Mouse (Mus musculus): Measurements from ENCODE around the gene Sdhaf2. TPM values are rescaled to one million over a fixed set of nuclear protein-coding genes. Genes with fewer than 3 reads are reported as not detected.
A peak's percentile ranks its signal among the peaks of the same experiment; 100 is the strongest.

Sdhaf2 gene
- polyA plus RNA-seq, 1 experiment from 2014 or later, result 67.6 TPM

GRCm38 (mm10) chr19:10479541-10479940, 46.4 kb downstream of the Sdhaf2 start:
- 87% methylated on average over 4 of the region's 4 CpGs for WGBS
- no peaks in the 10 kb centered on the region for H3K36me3 ChIP-seq (replicated peaks; ENCODE audit: control insufficient read depth, insufficient read depth)
- 0 out of 2 replicates have a peak, but pooled peaks cover 6% of the 10 kb centered on the region for H3K4me1 ChIP-seq (replicated peaks; ENCODE audit: control insufficient read depth, insufficient read depth, low read length)
- no peaks in the 10 kb centered on the region for H3K9me3 ChIP-seq (ENCODE audit: control insufficient read depth, low read length)
- no peaks in the 10 kb centered on the region for H3K27me3 ChIP-seq (ENCODE audit: control insufficient read depth, insufficient read depth, low read length)
- DNase-seq (ENCODE audit: low spot score) (no peak), ATAC-seq (ENCODE audit: low FRiP score) (no peak)
- no peak overlapping the region for H3K4me2 ChIP-seq (replicated peaks)
- H3K9ac ChIP-seq, result no peak overlapping the region
- no peak overlapping the region for H3K4me3 ChIP-seq (replicated peaks; ENCODE audit: low read length)
- H3K27ac ChIP-seq, result no peak overlapping the region

DNA sequence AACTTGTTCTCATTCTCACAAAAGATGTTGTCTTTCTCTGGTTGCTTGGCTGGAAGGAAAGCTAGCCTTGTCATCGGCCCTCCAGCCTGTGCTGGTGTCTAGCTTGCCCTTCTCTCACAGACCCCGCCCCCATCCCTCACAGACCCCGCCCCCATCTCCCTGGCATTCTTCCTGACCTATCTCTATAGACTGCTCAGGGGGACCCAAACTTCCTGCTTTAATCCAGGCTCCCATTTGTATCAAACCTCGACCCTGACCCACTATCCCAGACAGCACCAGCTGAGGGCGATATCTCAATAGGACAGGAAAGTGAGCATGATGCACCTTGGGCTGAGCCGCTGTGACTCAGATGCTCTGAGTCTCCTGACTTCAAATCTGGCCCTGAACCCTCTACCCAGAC, 52.2 kb downstream of the Sdhaf2 start:
- Histone ChIP-seq H3K27ac (no peak overlapping the region), H3K27me3 (ENCODE audit: control insufficient read depth, insufficient read depth, low read length) (no peaks in the 10 kb centered on the region), H3K4me3 (replicated peaks; ENCODE audit: low read length) (no peak overlapping the region), H3K9ac (no peak overlapping the region), H3K4me1 (replicated peaks; ENCODE audit: control insufficient read depth, insufficient read depth, low read length) (no peaks in the 10 kb centered on the region), H3K36me3 (replicated peaks; ENCODE audit: control insufficient read depth, insufficient read depth) (no peaks in the 10 kb centered on the region), H3K4me2 (replicated peaks) (no peak overlapping the region), H3K9me3 (ENCODE audit: control insufficient read depth, low read length) (no peaks in the 10 kb centered on the region)
- 12% methylated on average over 6 of the region's 6 CpGs for WGBS
- DNase-seq (ENCODE audit: low spot score), result no peak
- no peak for ATAC-seq (ENCODE audit: low FRiP score)

DNA sequence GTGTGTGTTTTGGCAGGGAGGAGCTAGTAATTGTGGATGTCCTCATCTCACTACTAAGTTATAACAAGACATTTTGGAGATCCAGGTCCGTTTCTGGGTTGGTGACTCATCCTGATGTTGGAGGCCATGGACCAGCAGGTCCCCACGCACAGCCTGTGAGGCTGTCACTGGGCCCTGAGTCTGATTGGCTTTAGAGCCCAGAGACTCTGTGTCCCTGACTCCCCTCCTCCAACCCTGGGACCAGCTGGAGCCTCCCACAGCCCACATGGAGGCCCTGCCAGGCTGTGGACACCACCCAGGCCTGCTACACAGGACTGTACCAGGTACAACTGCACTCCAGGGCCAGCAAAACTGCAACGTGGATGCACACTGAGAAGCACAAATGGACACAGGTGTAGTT, 53.0 kb downstream of the Sdhaf2 start:
- DNase-seq (ENCODE audit: low spot score), result no peak
- Histone ChIP-seq H3K4me1 (replicated peaks; ENCODE audit: control insufficient read depth, insufficient read depth, low read length) (no peaks in the 10 kb centered on the region), H3K27me3 (ENCODE audit: control insufficient read depth, insufficient read depth, low read length) (no peaks in the 10 kb centered on the region), H3K9ac (no peak overlapping the region), H3K4me2 (replicated peaks) (no peak overlapping the region), H3K36me3 (replicated peaks; ENCODE audit: control insufficient read depth, insufficient read depth) (no peaks in the 10 kb centered on the region), H3K9me3 (ENCODE audit: control insufficient read depth, low read length) (no peaks in the 10 kb centered on the region), H3K27ac (no peak overlapping the region), H3K4me3 (replicated peaks; ENCODE audit: low read length) (no peak overlapping the region)
- WGBS, result 87% methylated on average over 3 of the region's 3 CpGs
- no peak; the same call in 1 of the 2 replicates for ATAC-seq (ENCODE audit: low FRiP score)

DNA sequence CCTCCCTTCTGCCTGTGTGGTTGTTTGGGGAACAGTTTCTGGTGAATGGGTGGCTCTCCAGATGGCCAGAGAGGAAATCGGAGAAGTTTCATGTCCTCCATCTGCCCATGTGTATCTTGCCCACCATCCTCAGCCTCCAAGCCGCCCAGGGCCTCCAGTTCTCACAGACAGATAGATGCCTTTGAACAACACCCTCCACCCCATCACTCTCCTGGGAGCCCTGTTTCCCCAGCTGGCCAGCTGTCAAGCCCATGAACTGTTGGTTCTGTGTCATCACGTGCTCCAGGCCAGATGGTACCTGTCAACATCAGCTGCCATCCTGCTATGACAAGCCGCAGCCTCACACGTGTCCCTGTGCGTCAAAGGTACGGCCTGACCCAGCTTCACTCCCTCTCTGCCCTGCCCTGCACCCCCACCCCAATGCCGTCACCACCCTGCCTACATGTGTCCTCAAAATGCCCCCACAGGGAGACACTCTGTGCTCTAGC, 56.7 kb downstream of the Sdhaf2 start:
- Histone ChIP-seq H3K4me1 (replicated peaks; ENCODE audit: control insufficient read depth, insufficient read depth, low read length) (no peaks in the 10 kb centered on the region), H3K4me3 (replicated peaks; ENCODE audit: low read length) (no peak overlapping the region), H3K9me3 (ENCODE audit: control insufficient read depth, low read length) (no peaks in the 10 kb centered on the region), H3K9ac (no peak overlapping the region), H3K36me3 (replicated peaks; ENCODE audit: control insufficient read depth, insufficient read depth) (no peaks in the 10 kb centered on the region), H3K27me3 (ENCODE audit: control insufficient read depth, insufficient read depth, low read length) (no peaks in the 10 kb centered on the region), H3K4me2 (replicated peaks) (no peak overlapping the region), H3K27ac (no peak overlapping the region)
- WGBS, result 57% methylated on average over 8 of the region's 8 CpGs
- DNase-seq (ENCODE audit: low spot score) (no peak), ATAC-seq (ENCODE audit: low FRiP score) (no peak)

DNA sequence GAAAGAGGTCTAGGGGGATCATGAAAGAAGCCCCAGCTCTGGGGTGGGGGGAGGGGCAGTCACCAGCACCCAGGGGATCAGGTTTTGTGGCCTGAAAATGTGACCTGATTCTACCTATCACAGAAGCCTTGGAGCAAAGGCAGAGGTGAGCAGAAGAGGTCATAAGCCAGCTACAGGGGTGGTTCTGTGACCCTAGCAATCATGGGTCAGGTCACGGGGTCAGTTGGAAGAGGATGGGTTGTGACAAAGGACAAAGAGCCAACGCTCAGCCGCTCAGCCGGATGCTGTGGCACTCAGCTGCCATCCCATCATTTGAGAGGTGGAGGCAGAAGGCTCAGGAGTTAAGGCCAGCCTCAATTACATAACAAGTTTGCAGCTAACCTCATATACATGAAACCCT, 61.5 kb downstream of the Sdhaf2 start:
- no peak overlapping the region for H3K27ac ChIP-seq
- H3K9me3 ChIP-seq (ENCODE audit: control insufficient read depth, low read length), result no peaks in the 10 kb centered on the region
- no peak overlapping the region for H3K9ac ChIP-seq
- H3K36me3 ChIP-seq (replicated peaks; ENCODE audit: control insufficient read depth, insufficient read depth), result no peaks in the 10 kb centered on the region
- peaks cover 23% of the 10 kb centered on the region for H3K27me3 ChIP-seq (ENCODE audit: control insufficient read depth, insufficient read depth, low read length)
- WGBS, result 13% methylated on average over 4 of the region's 4 CpGs
- no peak overlapping the region for H3K4me3 ChIP-seq (replicated peaks; ENCODE audit: low read length)
- DNase-seq (ENCODE audit: low spot score), result no peak
- no peak for ATAC-seq (ENCODE audit: low FRiP score)
- no peak overlapping the region for H3K4me2 ChIP-seq (replicated peaks)
- no peaks in the 10 kb centered on the region for H3K4me1 ChIP-seq (replicated peaks; ENCODE audit: control insufficient read depth, insufficient read depth, low read length)

- Histone ChIP-seq H3K36me3 (replicated peaks; ENCODE audit: control insufficient read depth, insufficient read depth) (no peaks in the 10 kb centered on the region), H3K9ac (no peak overlapping the region), H3K4me3 (replicated peaks; ENCODE audit: low read length) (no peak overlapping the region), H3K27me3 (ENCODE audit: control insufficient read depth, insufficient read depth, low read length) (peaks cover 46% of the 10 kb centered on the region), H3K4me1 (replicated peaks; ENCODE audit: control insufficient read depth, insufficient read depth, low read length) (peaks cover 9% of the 10 kb centered on the region; the same call in 1 of the 2 replicates), H3K9me3 (ENCODE audit: control insufficient read depth, low read length) (no peaks in the 10 kb centered on the region), H3K4me2 (replicated peaks) (no peak overlapping the region), H3K27ac (no peak overlapping the region)
- no peak for DNase-seq (ENCODE audit: low spot score)
- 41% methylated on average over 7 of the region's 7 CpGs for WGBS
- no peak for ATAC-seq (ENCODE audit: low FRiP score)
These were observed 64.4 kb downstream of the Sdhaf2 start for GRCm38 (mm10) chr19:10461584-10461983.

GRCm38 (mm10) chr19:10459907-10460306, 66.0 kb downstream of the Sdhaf2 start:
- Histone ChIP-seq H3K9ac (no peak overlapping the region), H3K4me1 (replicated peaks; ENCODE audit: control insufficient read depth, insufficient read depth, low read length) (peaks cover 14% of the 10 kb centered on the region; the same call in 1 of the 2 replicates), H3K27ac (no peak overlapping the region), H3K27me3 (ENCODE audit: control insufficient read depth, insufficient read depth, low read length) (peaks cover 63% of the 10 kb centered on the region), H3K36me3 (replicated peaks; ENCODE audit: control insufficient read depth, insufficient read depth) (no peaks in the 10 kb centered on the region), H3K9me3 (ENCODE audit: control insufficient read depth, low read length) (no peaks in the 10 kb centered on the region), H3K4me2 (replicated peaks) (no peak overlapping the region), H3K4me3 (replicated peaks; ENCODE audit: low read length) (no peak overlapping the region)
- no peak for DNase-seq (ENCODE audit: low spot score)
- WGBS, result 46% methylated on average over 11 of the region's 11 CpGs
- no peak for ATAC-seq (ENCODE audit: low FRiP score)

DNA sequence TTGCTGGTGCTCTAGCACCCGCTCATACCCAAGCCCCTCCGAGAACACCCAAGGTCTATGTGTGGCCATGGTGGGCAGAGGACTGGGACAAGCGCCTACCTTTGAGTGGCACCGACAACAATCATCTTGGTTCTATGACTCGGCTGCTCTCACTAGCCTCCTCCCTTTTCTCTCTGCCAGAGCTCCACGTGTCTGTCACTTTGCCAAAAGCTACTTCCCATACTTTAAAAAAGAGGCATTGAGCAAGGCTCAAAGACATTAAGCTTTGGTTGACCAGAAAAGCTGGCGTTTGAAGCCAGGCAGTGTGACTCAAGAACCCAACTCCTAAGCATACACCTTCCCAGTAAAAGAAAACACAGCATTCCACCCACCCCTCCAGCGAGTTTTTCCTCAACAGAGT, 67.8 kb downstream of the Sdhaf2 start:
- Histone ChIP-seq H3K4me3 (replicated peaks; ENCODE audit: low read length) (peak overlapping the region; percentile 50), H3K9me3 (ENCODE audit: control insufficient read depth, low read length) (no peaks in the 10 kb centered on the region), H3K4me2 (replicated peaks) (peak overlapping the region; percentile 83), H3K9ac (no peak overlapping the region), H3K27ac (no peak overlapping the region), H3K27me3 (ENCODE audit: control insufficient read depth, insufficient read depth, low read length) (peaks cover 67% of the 10 kb centered on the region), H3K36me3 (replicated peaks; ENCODE audit: control insufficient read depth, insufficient read depth) (no peaks in the 10 kb centered on the region), H3K4me1 (replicated peaks; ENCODE audit: control insufficient read depth, insufficient read depth, low read length) (peaks cover 14% of the 10 kb centered on the region; the same call in 1 of the 2 replicates)
- DNase-seq (ENCODE audit: low spot score) (peak; percentile 54), ATAC-seq (ENCODE audit: low FRiP score) (no peak)
- WGBS, result 26% methylated on average over 8 of the region's 8 CpGs

GRCm38 (mm10) chr19:10457484-10457800, 68.5 kb downstream of the Sdhaf2 start:
- under 1% methylated on average over 33 of the region's 34 CpGs for WGBS
- Histone ChIP-seq H3K36me3 (replicated peaks; ENCODE audit: control insufficient read depth, insufficient read depth) (no peaks in the 10 kb centered on the region), H3K27me3 (ENCODE audit: control insufficient read depth, insufficient read depth, low read length) (peaks cover 65% of the 10 kb centered on the region), H3K27ac (peak overlapping the region; percentile 72; the same call in 1 of the 2 replicates), H3K9ac (peak overlapping the region; percentile 54), H3K4me3 (replicated peaks; ENCODE audit: low read length) (peak overlapping the region; percentile 50), H3K9me3 (ENCODE audit: control insufficient read depth, low read length) (no peaks in the 10 kb centered on the region), H3K4me2 (replicated peaks) (peak overlapping the region; percentile 83), H3K4me1 (replicated peaks; ENCODE audit: control insufficient read depth, insufficient read depth, low read length) (peaks cover 14% of the 10 kb centered on the region; the same call in 1 of the 2 replicates)
- ATAC-seq (ENCODE audit: low FRiP score), result peak; percentile 92
- peak; percentile 81 for DNase-seq (ENCODE audit: low spot score)

Data from hindbrain, embryonic 14.5 days (tissue).